Mouse (Mus musculus): ENCODE data around the gene Fgfr1op.

DNA sequence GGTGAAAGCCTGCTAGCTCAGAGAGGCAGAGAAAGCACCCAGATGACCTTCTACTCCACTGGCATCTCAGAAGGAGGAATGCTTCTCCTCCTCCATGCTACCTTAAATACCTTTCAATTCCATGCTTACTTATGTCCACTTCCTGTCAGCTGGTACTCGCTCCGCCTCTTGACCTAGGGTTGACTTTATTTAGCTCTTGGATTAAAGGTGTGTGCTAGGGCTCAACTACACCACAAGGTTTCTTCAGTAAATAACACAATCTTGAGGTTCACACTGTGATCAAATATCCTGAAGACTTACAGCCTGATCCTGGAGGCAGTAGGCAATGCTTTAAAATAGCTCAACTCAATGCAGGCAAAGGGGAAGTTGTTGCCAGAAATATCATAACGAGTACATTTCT lies 64.3 kb downstream of the Fgfr1op start:
- TF ChIP-seq GATA1 (IDR thresholded peaks at IDR 0.05; ENCODE audit: low read length) (no peak), TAL1 (IDR thresholded peaks at IDR 0.05; ENCODE audit: low read length) (no peak)

Data from erythroblast, embryonic 14.5 days (primary cell).